Comparison of ENCODE assay signal across 8 mouse cellular contexts in genomic region chr11:3983291-3983862, GRCm38 (mm10). TPM values are rescaled to one million over a fixed set of nuclear protein-coding genes. Genes with fewer than 3 reads are reported as not detected.
A peak's percentile ranks its signal among the peaks of the same experiment; 100 is the strongest.
DNase-seq lines count a peak whose midpoint lies in the region; ATAC-seq lines count a peak whose summit lies in the region.

Gene Gal3st1 (plus strand): TSS chr11:3983636.

- WGBS in embryonic facial prominence, embryonic 10.5 days: 2% methylated on average over 35 of the region's 37 CpGs
- 1% methylated on average over 35 of the region's 37 CpGs for WGBS in limb, embryonic 11.5 days
- 1% methylated on average over 24 of the region's 37 CpGs for WGBS in midbrain, embryonic 12.5 days

- H3K4me1 ChIP-seq in embryonic facial prominence, embryonic 10.5 days: peaks cover 34% of the 10 kb centered on the region
- 0 out of 2 replicates have a peak, but pooled peaks cover 10% of the 10 kb centered on the region for H3K4me1 ChIP-seq in limb, embryonic 11.5 days (ENCODE audit: control insufficient read depth, insufficient read depth, low read length)
- peaks cover 9% of the 10 kb centered on the region; the same call in 1 of the 2 replicates for H3K4me1 ChIP-seq in midbrain, embryonic 12.5 days

- peak within 1 kb of the TSS; percentile 63 for H3K27ac ChIP-seq in embryonic facial prominence, embryonic 10.5 days (replicated peaks)
- H3K27ac ChIP-seq in limb, embryonic 11.5 days (replicated peaks; ENCODE audit: low read depth, low read length): no peak within 1 kb of the TSS
- H3K27ac ChIP-seq in midbrain, embryonic 12.5 days (replicated peaks): no peak within 1 kb of the TSS

- H3K9ac ChIP-seq in limb, embryonic 11.5 days (ENCODE audit: low read length): peak within 1 kb of the TSS; percentile 51; the same call in 1 of the 2 replicates
- H3K9ac ChIP-seq in midbrain, embryonic 12.5 days (replicated peaks): peak within 1 kb of the TSS; percentile 56

- DNase-seq in cerebellum, adult 9-11 months: peak; percentile 33
- DNase-seq in cerebellum, postnatal 4 days (ENCODE audit: low spot score in 2 of 2): no peak
- peak; percentile 65 for DNase-seq in embryonic facial prominence, embryonic 10.5 days (ENCODE audit: low spot score)
- DNase-seq in kidney, adult 18-20 months: peak; percentile 66
- DNase-seq in limb, embryonic 11.5 days (ENCODE audit: low spot score): peak; percentile 52
- DNase-seq in adrenal gland, adult 8-10 months: no peak
- DNase-seq in ovary, adult 18-20 months (ENCODE audit: low spot score): no peak

- H3K4me3 ChIP-seq in embryonic facial prominence, embryonic 10.5 days: peak within 1 kb of the TSS; percentile 58
- peak within 1 kb of the TSS; percentile 32 for H3K4me3 ChIP-seq in limb, embryonic 11.5 days (ENCODE audit: low read depth, low read length)
- H3K4me3 ChIP-seq in midbrain, embryonic 12.5 days: peak within 1 kb of the TSS; percentile 41

- H3K36me3 ChIP-seq in embryonic facial prominence, embryonic 10.5 days (replicated peaks): peaks cover 34% of the 10 kb centered on the region
- peaks cover 5% of the 10 kb centered on the region; the same call in 1 of the 2 replicates for H3K36me3 ChIP-seq in limb, embryonic 11.5 days (ENCODE audit: control insufficient read depth, insufficient read depth, low read length)
- peaks cover 30% of the 10 kb centered on the region for H3K36me3 ChIP-seq in midbrain, embryonic 12.5 days

- no peaks in the 10 kb centered on the region for H3K9me3 ChIP-seq in embryonic facial prominence, embryonic 10.5 days
- no peaks in the 10 kb centered on the region for H3K9me3 ChIP-seq in limb, embryonic 11.5 days (ENCODE audit: control insufficient read depth, low read length)
- H3K9me3 ChIP-seq in midbrain, embryonic 12.5 days: no peaks in the 10 kb centered on the region

- H3K27me3 ChIP-seq in embryonic facial prominence, embryonic 10.5 days (replicated peaks; ENCODE audit: low read depth, poor library complexity, severe bottlenecking): peaks cover 26% of the 10 kb centered on the region
- H3K27me3 ChIP-seq in limb, embryonic 11.5 days (ENCODE audit: control insufficient read depth, insufficient read depth, low read length): no peaks in the 10 kb centered on the region
- peaks cover 34% of the 10 kb centered on the region for H3K27me3 ChIP-seq in midbrain, embryonic 12.5 days

- peak; percentile 58 for ATAC-seq in limb, embryonic 11.5 days (ENCODE audit: insufficient number of reproducible peaks, low FRiP score, low TSS enrichment, low read depth)
- ATAC-seq in midbrain, embryonic 12.5 days (ENCODE audit: low FRiP score, low read depth): peak; percentile 60

- peak within 1 kb of the TSS; percentile 68 for H3K4me2 ChIP-seq in limb, embryonic 11.5 days (ENCODE audit: low read depth, severe bottlenecking)
- peak within 1 kb of the TSS; percentile 64 for H3K4me2 ChIP-seq in midbrain, embryonic 12.5 days (replicated peaks)

RNA-seq across cellular contexts. Expression of gene Gal3st1, which starts in this region (rescaled TPM):
- 0.55 and 0.58 TPM in 2 replicates for polyA plus RNA-seq in embryonic facial prominence, embryonic 10.5 days (2016; fragmentation: Nextera tagmentation; extraction: Ambion mirVana)
- 2.6 and 3.2 TPM in 2 replicates for polyA plus RNA-seq in limb, embryonic 11.5 days (2014; fragmentation: Nextera tagmentation; extraction: Ambion mirVana)
- 0.65 and 0.80 TPM in 2 replicates for polyA plus RNA-seq in midbrain, embryonic 12.5 days (2016; fragmentation: Nextera tagmentation; extraction: Ambion mirVana)
- under 1 TPM in 3 of 4 experiments, not detected in 1; 0.15 to 0.19 (median 0.18) TPM for total RNA-seq in adrenal gland, adult 8-10 months (2022)

Comparison
In these comparisons a context has a peak if more than half of its experiments do, and no peak if none do; other contexts are left out.
1. DNase-seq: peak in cerebellum, adult 9-11 months (single experiment), kidney, adult 18-20 months (single experiment) and limb, embryonic 11.5 days (single experiment); none in cerebellum, postnatal 4 days (0 of 2), adrenal gland, adult 8-10 months (single experiment) and ovary, adult 18-20 months (single experiment).
2. Peak in DNase-seq, H3K4me3 ChIP-seq and H3K27ac ChIP-seq in embryonic facial prominence, embryonic 10.5 days; RNA of the gene not detected or under 1 TPM.
3. Peak in ATAC-seq, H3K4me3 ChIP-seq, H3K9ac ChIP-seq and H3K4me2 ChIP-seq in midbrain, embryonic 12.5 days; RNA of the gene not detected or under 1 TPM.
4. Peak in every context shown above with its lines, with median percentiles within 50 percentile points of each other: H3K4me3 ChIP-seq.